Mouse (Mus musculus): ENCODE measurements at regions not wholly inside any gene's neighbourhood (a gene's known extent, or its start where the extent isn't known, plus 50 kb on each side); places are given as distances from the start of the nearest gene placed in this dataset.

GRCm38 (mm10) chr3:33967184-33967583, 52.6 kb upstream of the Fxr1 start:
- TF ChIP-seq CTCF (IDR thresholded peaks at IDR 0.05; ENCODE audit: low read depth) (no peak), EP300 (IDR thresholded peaks at IDR 0.05; ENCODE audit: low read depth) (no peak)

Data from liver, postnatal 0 days (tissue).